Mouse (Mus musculus) mouse embryonic stem cell (cell line): ENCODE measurements around the gene Fkbp1a.

Experiments
- in situ Hi-C, 2 experiments: fragments of 300-500 bp; cut with MboI; formaldehyde crosslinking; loops; 1 replicate in 1 of 2; 3 replicates in 1 of 2; pipeline ENCODE4 v1.14.3; 2019 to 2020; ENCODE audit warnings: low sequenced_read_pairs in 2 of 2, low pct_unique_long_range_greater_than_20kb in 1 of 2, mixed read lengths in 1 of 2; ENCODE audit not compliant: unreplicated experiment in 1 of 2

Fkbp1a gene

DNA sequence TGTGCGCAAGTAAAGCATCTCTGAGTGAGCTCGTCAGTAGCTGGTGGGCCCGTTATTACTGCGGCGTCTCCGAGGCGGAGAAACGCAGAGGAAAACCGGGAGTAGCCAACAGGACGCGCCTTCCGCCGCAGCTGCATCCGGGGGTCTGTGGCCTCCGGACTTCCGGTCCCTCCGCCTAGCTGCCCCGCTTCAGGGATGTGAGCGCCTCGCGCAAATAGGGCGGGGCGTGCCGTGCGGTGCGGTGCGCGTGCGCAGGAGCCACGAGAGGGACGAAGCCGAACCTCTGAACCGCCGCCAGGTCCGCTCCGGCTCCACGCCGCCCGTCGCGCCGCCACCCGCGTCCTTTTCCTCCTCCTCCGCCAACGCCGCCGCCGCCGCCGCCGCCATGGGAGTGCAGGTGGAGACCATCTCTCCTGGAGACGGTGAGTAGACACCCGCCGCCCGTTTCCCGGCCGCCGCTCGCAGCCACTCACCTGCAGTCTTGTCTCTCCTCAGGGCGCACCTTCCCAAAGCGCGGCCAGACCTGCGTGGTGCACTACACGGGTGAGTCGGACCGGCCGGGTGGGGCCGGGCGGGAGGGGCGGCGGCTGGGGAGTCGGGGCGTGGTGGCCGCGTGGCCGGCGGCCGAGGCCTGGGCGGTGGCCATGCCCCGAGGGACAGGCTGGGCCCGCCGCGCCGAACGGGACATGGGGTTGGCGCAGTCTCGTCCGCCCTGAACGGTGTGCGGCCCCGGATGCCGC lies at the start of gene Fkbp1a:
Gene Fkbp1a (plus strand): TSS at position 161 of the 740 bp plus-strand sequence.
- in situ Hi-C loops, result no loop called here

GRCm38 (mm10) chr2:151494035-151494803 lies 48.1 kb upstream of the Fkbp1a start, which contains the start of gene Nsfl1c:
Nsfl1c (plus strand) TSS chr2:151494182.
- in situ Hi-C loops, result no loop called here

GRCm38 (mm10) chr2:151498358-151498757 lies 43.9 kb upstream of the Fkbp1a start:
- in situ Hi-C loops, result no loop called here

DNA sequence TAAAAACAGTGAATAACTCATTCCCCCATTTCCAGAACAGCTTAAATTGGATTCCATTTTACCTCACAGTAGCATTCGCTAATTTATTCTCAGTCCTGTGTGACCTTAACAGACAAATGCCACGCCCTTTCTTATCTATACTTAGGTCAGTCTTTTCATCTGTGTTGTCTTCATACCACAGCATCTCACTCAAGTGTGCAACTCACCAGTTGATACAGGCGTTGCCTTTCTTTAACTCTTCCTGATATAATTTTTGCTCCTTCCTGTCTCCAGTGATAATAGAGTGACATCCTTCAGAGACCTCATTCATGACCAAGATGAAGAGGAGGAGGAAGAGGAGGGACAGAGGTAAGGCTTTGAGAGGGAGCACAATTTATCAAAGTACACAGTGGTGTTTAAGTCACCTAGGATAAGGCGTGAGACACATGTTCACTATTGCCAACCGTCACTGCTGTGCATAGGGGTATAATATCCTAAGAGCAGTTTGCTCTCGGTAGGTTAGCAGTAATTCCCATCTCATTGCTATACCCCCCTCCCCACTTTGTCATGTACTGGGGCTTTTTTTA lies 41.8 kb upstream of the Fkbp1a start:
- in situ Hi-C loops, result no loop called here

GRCm38 (mm10) chr2:151504226-151504625 lies 38.1 kb upstream of the Fkbp1a start:
- in situ Hi-C loops, result no loop called here

GRCm38 (mm10) chr2:151512199-151512598 lies 30.1 kb upstream of the Fkbp1a start:
- in situ Hi-C loops, result no loop called here

- in situ Hi-C loops, result no loop called here
Measured at GRCm38 (mm10) chr2:151513525-151514285, 28.6 kb upstream of the Fkbp1a start.

DNA sequence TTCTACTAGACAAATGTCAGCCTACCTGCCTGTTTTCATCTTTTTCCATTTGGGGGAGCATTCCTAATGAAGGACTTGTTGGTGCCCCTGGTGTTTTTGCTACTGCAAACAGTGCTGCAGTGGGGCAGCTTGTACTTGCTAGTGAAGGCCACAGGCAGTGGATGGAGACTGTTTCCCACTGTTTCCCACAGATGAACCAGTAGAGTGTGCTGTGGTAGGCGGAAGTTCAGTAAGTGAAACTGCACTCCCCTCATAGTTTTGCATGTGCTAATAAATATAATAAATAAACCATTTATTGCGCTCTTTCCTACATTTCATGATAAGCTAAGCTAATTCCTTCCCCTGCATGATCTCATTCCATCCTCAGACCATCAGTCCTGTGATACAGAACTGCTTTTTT lies 23.3 kb upstream of the Fkbp1a start:
- in situ Hi-C loops, result no loop called here

GRCm38 (mm10) chr2:151524324-151525041 lies 17.8 kb upstream of the Fkbp1a start:
- in situ Hi-C loops, result no loop called here

DNA sequence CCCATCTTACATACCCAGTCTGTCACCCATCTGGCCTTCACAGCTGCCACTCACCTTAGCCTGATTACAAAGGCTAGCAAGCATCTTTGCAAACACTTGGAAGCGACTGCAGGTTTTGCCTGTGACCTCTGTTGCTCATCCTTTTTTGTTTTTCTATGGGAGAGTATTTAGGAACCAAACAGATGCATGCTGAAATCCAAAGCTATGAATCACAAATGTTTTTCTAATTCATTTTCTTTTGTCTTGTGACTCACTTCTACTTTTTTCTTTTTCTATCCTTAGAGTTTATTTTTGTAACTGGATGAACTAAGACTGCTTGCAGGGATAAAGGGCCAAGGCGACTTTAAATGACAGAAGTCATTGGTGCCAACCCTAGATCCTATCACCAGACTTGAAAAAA lies 16.8 kb upstream of the Fkbp1a start:
- in situ Hi-C loops, result no loop called here

DNA sequence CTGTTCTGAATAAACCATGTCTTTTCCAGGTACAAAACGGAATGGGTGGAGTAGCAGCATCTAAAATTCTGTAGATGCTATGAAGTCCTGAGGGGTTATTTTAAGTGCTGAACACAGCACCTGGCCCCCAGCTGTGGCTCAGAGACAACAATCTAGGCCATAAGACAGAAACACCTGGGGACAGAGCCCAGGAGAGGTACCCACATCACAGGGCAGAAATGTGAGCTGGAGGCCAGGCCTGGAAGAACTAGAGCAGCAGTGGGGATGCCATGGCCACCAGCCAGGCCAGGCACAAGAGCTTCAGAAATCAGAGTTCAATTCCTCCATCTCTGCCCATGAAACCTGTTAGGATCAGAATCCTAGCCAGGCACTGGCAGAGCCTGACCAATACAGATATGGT lies 14.2 kb upstream of the Fkbp1a start:
- in situ Hi-C loops, result no loop called here

- in situ Hi-C loops, result no loop called here
Measured at GRCm38 (mm10) chr2:151529169-151529568, 13.1 kb upstream of the Fkbp1a start.

GRCm38 (mm10) chr2:151530378-151531230 lies 11.7 kb upstream of the Fkbp1a start:
- in situ Hi-C loops, result no loop called here

DNA sequence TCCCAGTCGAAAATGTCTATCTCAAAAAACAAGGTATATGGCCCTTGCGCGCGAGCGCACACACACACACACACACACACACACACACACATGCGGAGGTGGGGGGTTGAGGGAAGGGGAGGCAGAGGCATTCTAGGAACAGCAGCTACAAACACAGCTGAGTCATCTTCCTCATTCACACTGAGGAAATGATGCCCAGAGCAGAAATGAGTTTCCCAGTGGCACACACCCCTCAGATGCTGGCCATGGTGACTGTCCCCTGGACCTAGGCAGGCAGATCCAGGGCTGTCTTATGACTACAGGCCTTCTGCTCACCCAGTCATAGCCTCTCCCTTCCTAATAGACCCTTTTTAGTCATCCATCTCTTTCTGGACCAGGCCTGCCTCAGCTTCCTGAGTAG lies 8.7 kb upstream of the Fkbp1a start:
- in situ Hi-C loops, result no loop called here

DNA sequence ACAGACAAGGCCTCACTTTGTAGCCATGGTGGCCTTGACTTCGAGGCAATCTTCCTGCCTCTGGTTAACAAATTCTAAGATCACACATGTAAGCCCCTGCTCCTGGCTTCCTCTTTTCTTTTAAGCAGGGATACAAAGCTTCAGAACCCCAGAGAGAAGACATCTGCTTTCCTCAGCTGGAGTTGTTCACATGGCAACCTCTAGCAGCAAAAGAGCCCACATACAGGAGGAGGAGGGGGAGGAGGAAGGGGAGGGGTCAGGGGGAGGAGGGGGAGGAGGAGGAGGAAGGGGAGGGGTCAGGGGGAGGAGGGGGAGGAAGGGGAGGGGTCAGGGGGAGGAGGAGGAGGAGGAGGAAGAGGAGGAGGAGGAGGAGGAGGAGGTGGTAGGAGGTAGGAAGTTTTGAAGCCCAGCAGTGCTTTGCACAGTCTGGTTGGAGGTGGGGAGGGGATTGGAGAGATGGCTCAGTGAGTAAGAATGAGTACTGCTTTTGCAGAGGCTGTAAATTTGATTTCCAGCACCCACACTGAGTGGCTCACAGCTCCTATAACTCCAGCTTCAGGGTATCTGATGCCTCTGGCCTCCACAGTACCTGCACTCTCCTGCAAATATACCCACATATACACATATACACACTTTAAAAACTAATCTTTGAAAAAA lies 6.2 kb upstream of the Fkbp1a start:
- in situ Hi-C loops, result no loop called here

- in situ Hi-C loops, result no loop called here
Measured at GRCm38 (mm10) chr2:151536618-151536974, 5.7 kb upstream of the Fkbp1a start.

DNA sequence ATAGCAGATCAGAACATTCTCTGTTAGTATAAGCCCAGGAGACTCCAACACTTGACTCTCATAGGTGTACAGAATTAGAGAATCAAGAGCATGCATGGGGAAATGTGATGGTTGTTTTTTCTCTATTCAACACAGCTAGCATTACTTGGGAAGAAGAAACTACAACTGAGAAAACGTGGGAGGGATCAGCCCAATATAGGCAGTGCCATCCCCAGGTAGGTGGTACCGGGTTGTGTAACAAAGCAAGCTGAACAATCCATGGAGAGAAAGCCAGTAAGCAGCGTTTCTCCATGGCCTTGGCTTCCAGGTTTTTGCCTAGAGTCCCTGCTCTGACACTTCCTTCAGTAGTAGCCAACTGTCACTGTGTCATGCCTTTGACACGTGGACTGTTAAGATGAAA lies 3.6 kb upstream of the Fkbp1a start:
- in situ Hi-C loops, result no loop called here
